Mouse (Mus musculus) spleen, adult 2 months (tissue): ENCODE measurements around the gene Gprc5d.

Experiments
- CTCF ChIP-seq: fragments of 200-500 bp; IDR thresholded peaks from 2 replicates; pipeline ENCODE4 v1.5.1; 2011; ENCODE audit warnings: mild to moderate bottlenecking, inconsistent platforms; ENCODE audit not compliant: insufficient read depth, insufficient read length, insufficient replicate concordance; ENCODE audit errors: extremely low read depth
- POLR2A ChIP-seq: fragments of 200-500 bp; IDR thresholded peaks from 2 replicates; pipeline ENCODE4 v1.6.1; 2011; ENCODE audit warnings: low read depth, low read length, inconsistent platforms

DNA sequence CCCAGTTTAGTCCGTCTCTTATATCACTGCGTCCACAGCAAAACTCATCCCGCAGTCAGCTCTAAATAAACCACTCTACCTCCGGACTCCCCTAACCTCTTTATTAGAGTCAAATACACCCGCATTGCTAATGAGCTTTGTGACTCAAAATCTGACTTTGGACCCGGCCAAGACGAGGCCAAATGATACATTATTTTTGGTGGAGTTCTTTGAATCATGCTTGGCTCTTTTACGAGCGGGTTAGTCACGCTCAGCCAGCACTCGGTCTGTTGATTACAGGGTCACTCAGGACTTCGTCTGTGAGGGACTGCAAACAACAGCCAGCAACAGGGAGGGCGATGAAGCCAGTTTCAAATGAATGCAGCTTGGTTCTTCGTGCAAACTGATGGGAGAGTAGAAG, 20.7 kb upstream of the Gprc5d start:
- TF ChIP-seq CTCF (no peak), POLR2A (no peak)
